Mouse (Mus musculus): ENCODE measurements around the gene Ccdc3. TPM values are rescaled to one million over a fixed set of nuclear protein-coding genes. Genes with fewer than 3 reads are reported as not detected.
"Not testable (repeated sequence)": the region's sequence is repeated elsewhere in the genome, so short reads cannot be mapped to it uniquely, and the experiment has no call there.

The Ccdc3 gene
- total RNA-seq, 4 experiments from 2014 or later, result 2.0 to 9.4 (median 4.9) TPM

DNA sequence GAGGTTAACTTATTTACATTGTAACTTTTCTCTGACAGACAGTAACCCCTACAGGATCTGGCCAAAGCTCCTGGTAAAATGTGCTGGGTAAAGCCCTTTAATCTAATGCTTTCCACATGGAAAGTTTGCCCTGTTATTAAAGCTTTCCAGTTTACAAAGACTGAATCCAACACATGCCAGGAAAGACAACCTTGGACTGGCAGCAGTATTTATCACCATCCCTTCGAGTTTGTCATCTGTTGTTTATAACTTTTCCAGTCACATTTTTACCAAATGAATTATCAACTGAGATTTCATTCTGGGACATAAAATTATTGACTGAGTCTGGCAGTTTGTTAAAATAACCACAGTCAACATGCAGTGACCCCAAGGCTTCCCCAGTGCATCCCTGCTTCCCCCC is 77.0 kb downstream of the Ccdc3 start:
- DNase-seq (ENCODE audit: low spot score in 2 of 2), result no peak

DNA sequence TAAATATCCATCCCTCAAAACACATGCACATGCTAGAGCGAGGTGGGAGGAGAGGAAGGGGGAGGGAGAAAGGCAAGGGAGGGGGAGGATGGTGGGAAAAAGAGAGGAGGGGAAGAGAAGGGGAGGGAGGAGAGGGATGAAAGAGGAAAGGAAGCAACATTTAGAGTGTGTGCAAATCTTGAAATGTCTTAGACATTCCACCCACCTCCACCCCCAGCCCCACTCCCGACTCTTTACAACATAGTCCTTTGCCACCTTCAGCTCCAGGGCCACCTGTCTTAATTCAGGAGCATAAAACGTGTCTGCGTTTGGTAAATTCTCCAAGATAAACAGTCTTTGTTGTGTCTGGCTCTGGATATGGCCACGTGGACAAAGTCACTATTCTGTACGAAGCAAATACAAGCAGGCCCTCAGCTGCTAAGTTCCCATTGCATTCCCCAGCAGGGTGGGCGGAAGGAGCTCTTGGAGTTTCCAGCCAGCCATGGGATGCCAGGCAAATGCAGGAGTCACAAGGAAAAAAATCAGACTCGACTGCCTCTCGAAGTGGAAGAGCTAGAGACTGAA is 77.8 kb downstream of the Ccdc3 start:
- no peak for DNase-seq (ENCODE audit: low spot score in 2 of 2)

DNA sequence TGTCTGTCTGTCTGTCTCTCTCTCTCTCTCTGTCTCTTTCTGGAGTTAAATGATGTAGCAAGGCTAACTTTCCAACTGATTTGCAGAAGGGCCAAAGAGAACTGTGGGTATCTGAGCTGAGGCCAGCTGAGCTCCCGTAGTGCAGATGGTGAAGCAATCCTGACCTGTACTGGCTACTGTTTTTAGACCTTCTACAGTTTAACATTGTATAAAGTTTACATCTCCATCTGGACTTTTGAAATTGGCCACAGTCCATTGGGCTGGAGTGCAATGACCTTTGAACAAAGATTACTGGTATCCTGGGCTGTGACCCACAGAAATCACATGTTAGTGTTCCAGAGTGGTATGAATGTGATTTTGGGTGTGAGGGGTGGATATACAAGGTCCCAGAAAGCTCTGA is 81.6 kb downstream of the Ccdc3 start:
- DNase-seq (ENCODE audit: low spot score in 2 of 2), result no peak

DNA sequence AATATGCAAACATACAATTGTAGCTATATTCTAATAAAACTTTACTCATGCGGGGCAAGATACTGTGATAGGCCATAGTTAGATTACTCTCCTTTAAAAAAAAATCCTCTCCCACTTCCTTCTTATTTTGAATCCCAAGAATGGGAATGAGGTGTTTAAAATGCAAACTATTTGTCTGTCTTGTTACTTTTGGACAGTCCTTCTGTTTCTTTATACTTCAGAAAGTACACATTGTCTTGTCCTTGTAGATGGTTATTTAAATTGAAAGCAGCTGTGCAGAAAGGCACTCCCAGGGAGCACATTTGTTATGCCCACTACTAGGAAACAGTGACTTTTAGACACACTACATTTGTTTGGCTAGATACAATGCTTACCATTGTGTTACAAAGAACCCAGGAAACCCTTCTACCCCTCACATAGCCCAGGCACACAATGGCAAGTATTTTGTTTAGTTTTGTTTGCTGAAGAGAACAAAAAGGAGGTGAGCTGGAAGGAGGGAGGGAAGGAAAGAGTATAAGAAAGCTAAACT is 82.3 kb downstream of the Ccdc3 start:
- DNase-seq (ENCODE audit: low spot score in 2 of 2), result no peak

DNA sequence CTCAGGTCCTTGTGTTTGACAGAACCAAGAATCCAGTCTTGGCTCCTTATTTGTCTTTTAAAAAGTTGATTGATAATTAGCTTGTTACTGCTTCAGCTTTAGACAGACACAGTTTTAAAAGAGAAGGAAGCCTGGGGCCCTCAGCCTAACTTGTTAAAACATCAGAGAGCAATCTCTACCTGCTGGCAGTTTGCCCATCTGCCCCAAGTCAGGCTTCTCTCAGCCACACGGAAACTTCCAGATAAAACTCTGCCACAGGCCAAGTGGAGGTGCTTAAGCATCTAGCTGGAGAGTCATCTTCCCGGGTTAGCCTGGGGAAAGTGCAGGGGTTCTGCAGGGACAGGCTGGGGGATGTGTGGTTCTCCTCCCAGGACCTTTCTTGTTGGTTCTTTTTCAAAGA is 85.0 kb downstream of the Ccdc3 start:
- DNase-seq (ENCODE audit: low spot score in 2 of 2), result no peak

DNA sequence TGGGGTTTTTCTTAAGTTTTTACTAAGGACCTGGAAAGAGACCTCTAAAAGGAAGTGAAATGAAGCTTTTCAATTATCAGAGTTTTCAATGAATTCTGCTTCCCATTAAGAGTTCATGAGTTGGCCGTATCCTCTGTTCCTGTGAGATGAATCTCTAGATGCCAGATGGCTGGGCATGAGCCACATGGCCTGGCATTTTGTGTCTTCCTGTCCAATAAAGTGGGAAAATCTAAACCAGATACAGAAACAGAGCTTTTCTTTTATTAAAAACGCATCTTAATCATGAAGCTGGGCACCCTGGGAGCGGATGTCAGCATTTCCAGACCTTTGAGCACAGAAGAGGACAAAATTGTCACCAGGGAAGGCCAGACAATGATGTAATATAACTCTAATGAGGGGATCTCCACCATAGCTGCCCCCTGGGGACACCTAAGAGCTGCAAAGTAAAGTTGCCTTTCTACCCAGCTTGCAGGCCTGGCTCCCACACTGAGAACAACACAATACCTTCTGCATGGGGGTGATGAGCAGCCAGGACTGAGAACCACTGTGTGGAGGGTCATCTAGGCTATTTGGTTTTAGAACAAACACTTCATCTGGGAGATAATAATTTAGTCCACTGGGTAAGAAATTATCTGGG is 99.4 kb downstream of the Ccdc3 start:
- no peak for DNase-seq (ENCODE audit: low spot score in 2 of 2)

DNA sequence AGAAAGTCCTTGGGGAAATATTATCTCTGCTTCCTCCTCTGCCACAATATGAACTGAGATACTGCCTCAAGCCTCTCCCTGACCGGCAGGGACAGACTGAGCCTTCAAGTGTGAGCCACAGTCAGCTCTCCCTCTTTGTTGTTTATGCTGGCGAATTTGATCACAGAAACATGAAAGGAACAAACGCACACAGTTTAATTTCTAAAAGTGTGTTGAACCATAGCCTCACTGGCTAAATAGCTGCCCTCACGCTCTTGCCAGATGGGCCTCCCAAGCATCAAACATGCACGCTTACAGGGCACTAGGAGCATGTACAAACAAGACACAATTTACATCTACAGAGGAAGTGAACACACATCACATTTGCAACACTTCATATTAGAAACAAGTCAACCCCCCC is 100.3 kb downstream of the Ccdc3 start:
- DNase-seq (ENCODE audit: low spot score in 2 of 2), result no peak

DNA sequence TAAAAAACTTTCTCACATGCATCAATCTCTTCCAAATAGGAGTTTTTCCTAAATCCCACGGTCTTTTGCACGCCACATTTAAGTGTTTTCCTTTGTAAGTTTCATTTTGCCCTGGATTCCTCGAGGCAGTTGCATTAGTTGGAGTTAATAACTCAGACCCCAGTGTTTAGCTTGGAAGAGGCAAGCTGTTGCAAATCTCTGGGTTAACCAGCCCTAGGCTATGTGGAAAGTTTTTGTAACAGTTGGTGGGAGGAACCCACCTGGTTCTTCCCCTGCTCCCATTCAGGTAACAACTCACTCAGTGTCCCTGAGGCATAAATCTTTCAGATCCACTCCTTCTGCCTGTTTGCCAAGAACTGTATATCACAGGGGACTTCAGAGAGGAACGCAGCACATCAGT is 101.9 kb downstream of the Ccdc3 start:
- DNase-seq (ENCODE audit: low spot score in 2 of 2), result no peak

DNA sequence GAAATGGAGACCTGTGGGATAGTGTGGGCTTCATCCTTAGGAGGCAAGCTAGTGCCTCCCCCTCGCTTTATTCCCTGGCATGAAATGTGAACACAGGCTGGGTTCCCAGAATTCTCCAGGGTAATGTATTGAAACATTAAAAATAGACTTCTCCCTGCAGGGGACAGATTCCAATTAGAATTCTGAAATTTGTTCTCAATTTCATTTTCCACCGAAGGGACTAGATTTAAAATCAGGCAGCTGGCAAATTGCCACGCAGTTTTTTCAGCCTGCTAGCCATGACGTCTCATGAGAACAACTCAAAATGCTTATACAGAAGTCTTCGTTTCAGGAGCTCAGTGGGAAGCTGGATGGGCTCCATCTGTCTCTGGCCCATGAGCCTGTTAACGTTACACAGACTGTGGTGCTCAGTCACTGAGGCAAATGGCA is 103.9 kb downstream of the Ccdc3 start:
- peak; percentile 18 to 24 for DNase-seq (ENCODE audit: low spot score in 2 of 2)

DNA sequence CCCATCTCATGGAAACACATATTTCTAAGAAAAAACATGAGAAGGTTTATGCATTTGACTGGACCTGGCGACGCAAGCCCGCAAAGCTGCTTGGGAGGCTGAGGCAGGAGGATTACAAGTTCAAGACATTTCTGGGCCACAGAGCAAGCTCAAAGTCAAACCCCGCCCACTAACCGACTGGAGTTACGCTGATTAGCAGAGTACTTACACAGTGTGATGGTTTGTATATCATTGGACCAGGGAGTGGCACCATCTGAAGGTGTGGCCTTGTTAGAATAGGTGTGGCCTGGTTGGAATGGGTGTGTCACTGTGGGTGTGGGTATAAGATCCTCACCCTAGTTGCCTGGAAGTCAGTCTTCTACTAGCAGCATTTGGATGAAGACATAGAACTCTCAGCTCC is 111.6 kb downstream of the Ccdc3 start:
- not testable (repeated sequence) for DNase-seq (ENCODE audit: low spot score in 2 of 2)

DNA sequence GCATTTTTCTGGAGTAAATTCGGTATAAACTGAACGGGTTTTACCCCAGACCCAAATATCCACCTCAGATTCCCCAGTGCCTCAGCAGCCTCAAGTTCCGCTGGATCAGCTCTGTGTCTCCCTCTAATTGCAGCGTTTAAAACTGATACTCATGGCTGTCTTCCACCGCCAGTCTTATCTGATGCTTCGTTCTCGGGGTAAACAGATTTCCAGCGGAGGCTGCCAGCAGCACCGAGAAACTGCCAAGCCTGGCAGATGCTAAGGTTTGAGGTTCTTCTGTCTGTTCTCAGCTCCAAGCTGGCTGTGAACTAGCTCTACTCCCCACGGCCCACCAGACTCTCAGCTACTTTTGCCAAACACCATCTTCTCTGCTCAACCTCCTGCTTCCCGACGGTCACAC is 112.4 kb downstream of the Ccdc3 start:
- DNase-seq (ENCODE audit: low spot score in 2 of 2), result peak; percentile 47 to 69

DNA sequence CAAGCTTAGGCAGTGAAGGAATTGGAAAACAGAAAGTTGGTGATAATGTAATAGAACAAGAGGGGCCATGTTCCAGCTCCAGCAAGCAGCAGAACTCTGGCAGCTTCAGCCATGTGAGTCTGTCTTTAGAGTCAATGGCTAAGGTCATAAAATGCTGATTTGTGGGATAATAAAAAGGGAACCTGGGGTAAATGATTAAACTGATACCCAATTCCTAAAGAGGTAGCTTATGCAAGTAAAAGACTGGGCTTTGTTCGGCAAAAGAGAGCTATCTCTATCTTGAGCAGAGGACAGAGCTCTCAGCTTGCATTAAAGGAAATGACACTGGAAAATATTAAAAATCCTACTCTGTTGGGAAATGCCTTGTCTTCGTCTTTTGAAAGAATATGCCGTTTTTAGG is 120.7 kb downstream of the Ccdc3 start:
- no peak for DNase-seq (ENCODE audit: low spot score in 2 of 2)

DNA sequence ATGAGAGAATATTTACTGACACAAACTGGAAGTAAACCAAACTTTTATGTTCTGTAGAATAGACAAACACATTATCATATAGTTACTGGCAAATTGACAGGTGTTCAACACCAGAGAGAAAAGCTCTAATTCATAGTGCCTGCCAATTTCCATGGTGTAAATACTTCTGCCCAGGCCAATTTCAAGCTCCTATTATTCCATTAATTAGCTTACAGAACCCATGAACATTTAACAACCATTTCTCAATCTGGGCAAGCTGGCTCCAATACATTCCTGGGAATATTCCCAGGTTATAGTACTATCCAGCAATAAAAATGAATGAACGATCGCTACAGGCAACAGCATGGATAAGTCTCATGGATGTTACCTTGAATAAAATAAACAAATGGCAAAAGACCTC is 124.7 kb downstream of the Ccdc3 start:
- DNase-seq (ENCODE audit: low spot score in 2 of 2), result no peak

DNA sequence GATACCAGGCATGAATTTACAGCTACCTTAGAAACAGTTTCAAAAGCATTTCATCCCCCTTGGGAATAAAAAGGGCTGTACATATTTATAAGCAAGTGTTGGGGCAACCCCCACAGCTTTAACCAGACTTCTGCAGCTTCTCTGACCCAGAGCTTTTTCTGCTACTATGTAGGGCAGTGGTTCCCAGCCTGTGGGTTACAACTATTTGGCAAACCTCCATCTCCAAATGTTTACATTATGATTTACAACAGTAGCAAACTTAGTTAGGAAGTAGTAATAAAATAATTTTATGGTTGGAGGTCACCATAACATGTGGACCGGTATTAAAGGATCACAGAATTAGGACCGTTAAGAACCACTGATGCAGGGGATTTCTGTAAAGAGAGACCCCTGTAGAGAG is 130.4 kb downstream of the Ccdc3 start:
- DNase-seq (ENCODE audit: low spot score in 2 of 2), result no peak

Other genes with a start within 250 kb of the Ccdc3 start
- gene Phyh, start 218.8 kb upstream of the Ccdc3 start, total RNA-seq (2022), result 100 to 1,000 TPM; 155 to 199 (median 177) TPM
- under 1 TPM in 1 of 4 experiments, not detected in 3; 0.43 TPM for gene Ucma, start 161.7 kb upstream of the Ccdc3 start, total RNA-seq (2022)
- gene Mcm10, start 125.0 kb upstream of the Ccdc3 start, total RNA-seq (2022), result not detected
- 10 to 100 TPM; 65.9 to 85.6 (median 76.9) TPM for gene Optn, start 73.7 kb upstream of the Ccdc3 start, total RNA-seq (2022)

All from gastrocnemius, adult 8-10 months (tissue).